Mouse (Mus musculus) frontal cortex, postnatal 10 days (tissue): ENCODE results near the gene Abhd14b.
A peak's percentile ranks its signal among the peaks of the same experiment; 100 is the strongest.

Source experiments
- DNase-seq, 2 experiments: peaks; one replicate each; pipeline ENCODE4 v3.0.0; 2022; ENCODE audit warnings: low spot score in 2 of 2, mixed read lengths in 1 of 2

The Abhd14b gene

GRCm38 (mm10) chr9:106459946-106460345, 12.7 kb downstream of the Abhd14b start:
- no peak for DNase-seq

- DNase-seq = no peak
Observed at GRCm38 (mm10) chr9:106460401-106461025, 13.3 kb downstream of the Abhd14b start.

GRCm38 (mm10) chr9:106461026-106461415, 13.8 kb downstream of the Abhd14b start:
- DNase-seq = no peak

- no peak for DNase-seq
Observed at GRCm38 (mm10) chr9:106461641-106462429, 14.6 kb downstream of the Abhd14b start.

GRCm38 (mm10) chr9:106462430-106462800, 15.2 kb downstream of the Abhd14b start:
- no peak for DNase-seq

GRCm38 (mm10) chr9:106463122-106464063, 16.1 kb downstream of the Abhd14b start:
- no peak for DNase-seq

GRCm38 (mm10) chr9:106464751-106465541, 17.7 kb downstream of the Abhd14b start:
- peak in 1 of 2 experiments; percentile 75 for DNase-seq

GRCm38 (mm10) chr9:106465571-106466200, 18.4 kb downstream of the Abhd14b start, which contains the start of gene Gpr62:
Gene Gpr62, minus strand, starts transcription at chr9:106465938.
- DNase-seq = no peak

- no peak for DNase-seq
Observed at GRCm38 (mm10) chr9:106466721-106467120, 19.5 kb downstream of the Abhd14b start.

- no peak for DNase-seq
Observed at GRCm38 (mm10) chr9:106467746-106468145, 20.5 kb downstream of the Abhd14b start.

- no peak for DNase-seq
Observed at GRCm38 (mm10) chr9:106469317-106469716, 22.1 kb downstream of the Abhd14b start.

- DNase-seq = no peak
Observed at GRCm38 (mm10) chr9:106469776-106470175, 22.5 kb downstream of the Abhd14b start.

- peak in 1 of 2 experiments; percentile 7 for DNase-seq
Observed at GRCm38 (mm10) chr9:106470991-106471750, 23.9 kb downstream of the Abhd14b start.

GRCm38 (mm10) chr9:106471892-106472291, 24.6 kb downstream of the Abhd14b start:
- DNase-seq = peak in 1 of 2 experiments; percentile 58

GRCm38 (mm10) chr9:106472321-106472720, 25.1 kb downstream of the Abhd14b start:
- no peak for DNase-seq

GRCm38 (mm10) chr9:106473081-106473752, 26.0 kb downstream of the Abhd14b start:
- peak; percentile 6 to 26 for DNase-seq

- peak; percentile 12 to 21 for DNase-seq
Observed at GRCm38 (mm10) chr9:106473753-106474105, 26.5 kb downstream of the Abhd14b start.

- DNase-seq = peak; percentile 21 to 36
Observed at GRCm38 (mm10) chr9:106474456-106474855, 27.2 kb downstream of the Abhd14b start.

- DNase-seq = peak; percentile 15 to 19
Observed at GRCm38 (mm10) chr9:106475046-106475445, 27.8 kb downstream of the Abhd14b start.
